Mouse (Mus musculus) cortical plate, adult 2 months (tissue): ENCODE results near the gene Ltbp2. TPM values are rescaled to one million over a fixed set of nuclear protein-coding genes. Genes with fewer than 3 reads are reported as not detected.

Source experiments
- H3K27ac ChIP-seq: fragments of 200-500 bp; 2 replicates; pipeline ENCODE4 v1.5.1; 2012; ENCODE audit warnings: low read length, control low read depth, inconsistent platforms; ENCODE audit not compliant: insufficient read depth
- H3K4me1 ChIP-seq: fragments of 200-500 bp; 2 replicates; pipeline ENCODE4 v1.6.1; 2011; ENCODE audit warnings: low read length; ENCODE audit not compliant: control insufficient read depth, insufficient read depth
- H3K4me3 ChIP-seq: fragments of 200-500 bp; 2 replicates; pipeline ENCODE4 v1.5.1; 2011; ENCODE audit warnings: mild to moderate bottlenecking, low read length, control low read depth; ENCODE audit not compliant: insufficient read depth
- CTCF ChIP-seq: fragments of 200-500 bp; IDR thresholded peaks from 2 replicates; pipeline ENCODE4 v1.5.1; 2011; ENCODE audit warnings: mild to moderate bottlenecking, control low read depth, low read length; ENCODE audit not compliant: insufficient read depth; ENCODE audit errors: extremely low read depth
- POLR2A ChIP-seq: fragments of 200-500 bp; IDR thresholded peaks from 2 replicates; pipeline ENCODE4 v1.6.1; 2011; ENCODE audit warnings: mild to moderate bottlenecking, low read length, control low read depth; ENCODE audit not compliant: insufficient read depth; ENCODE audit errors: extremely low read depth
- polyA plus RNA-seq: library from polyadenylated mRNA; depleted of rRNA; stranded (reverse); fragments of >200 nt; gene quantifications from 2 replicates; pipeline ENCODE4 v1.2.3, GENCODE M21; 2012; rRNA removed

Ltbp2 gene
- 0.38 and 0.42 TPM in 2 replicates for polyA plus RNA-seq

DNA sequence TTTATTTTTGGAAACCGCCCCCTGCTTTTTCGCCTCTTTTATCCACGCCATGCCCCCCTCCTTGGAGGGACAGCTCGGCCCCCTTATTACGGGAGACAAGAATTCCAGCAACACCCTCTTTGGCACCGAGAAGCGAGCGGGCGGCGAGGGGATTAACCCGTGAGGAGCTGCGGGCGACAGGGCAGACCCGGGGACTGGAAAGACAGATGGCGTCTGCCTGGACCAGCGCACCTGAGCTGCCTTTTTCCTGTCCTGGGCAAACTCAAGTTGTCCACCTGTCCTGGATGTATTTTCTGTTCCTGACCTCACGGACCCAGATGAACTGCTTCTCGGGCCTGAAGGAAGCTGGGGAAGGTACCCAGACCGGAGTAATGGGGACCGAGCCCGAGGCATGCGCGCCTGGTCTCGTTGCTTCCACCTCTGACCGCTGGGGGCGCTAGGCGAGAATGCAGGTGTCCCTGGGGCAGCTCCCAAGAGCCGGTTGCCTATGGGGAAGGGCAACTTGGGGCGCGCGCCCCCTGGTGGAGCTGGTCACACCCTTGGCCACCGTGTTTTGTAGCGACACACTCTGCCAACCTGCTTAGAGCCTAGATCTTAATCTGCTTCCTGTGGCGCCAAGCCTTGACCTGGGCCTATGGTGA lies at the start of gene Ltbp2:
Gene Ltbp2, minus strand, starts transcription at position 52 of the 641 bp plus-strand sequence.
- H3K27ac ChIP-seq, result no peak within 1 kb of the TSS

DNA sequence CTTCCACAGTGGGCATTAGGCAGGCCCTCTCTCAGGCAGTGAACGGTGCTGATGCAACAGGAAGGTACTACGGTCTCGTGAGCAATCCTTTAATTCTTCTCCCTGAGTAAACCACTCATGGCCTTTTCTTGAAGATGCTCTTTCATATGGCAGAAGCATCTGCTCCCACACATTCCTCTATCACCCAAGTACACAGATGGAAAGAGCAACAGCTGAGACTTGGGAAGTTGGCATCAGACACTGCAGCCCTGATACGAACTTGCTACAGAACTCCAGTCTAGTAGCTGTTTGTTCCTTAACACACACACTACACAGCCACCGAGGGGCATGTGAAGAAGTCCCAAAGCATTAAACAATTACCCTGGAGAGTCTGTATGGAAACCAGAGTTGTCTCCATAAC lies 48.0 kb upstream of the Ltbp2 start:
- TF ChIP-seq CTCF, result no peak
- no peak for TF ChIP-seq POLR2A
- no peak overlapping the region for H3K4me3 ChIP-seq

More for the DNA sequence above, at the start of gene Ltbp2:
- TF ChIP-seq POLR2A (no peak), CTCF (peak; percentile 51)
- no peaks in the 10 kb centered on the region for H3K4me1 ChIP-seq
- H3K4me3 ChIP-seq, result no peak within 1 kb of the TSS

DNA sequence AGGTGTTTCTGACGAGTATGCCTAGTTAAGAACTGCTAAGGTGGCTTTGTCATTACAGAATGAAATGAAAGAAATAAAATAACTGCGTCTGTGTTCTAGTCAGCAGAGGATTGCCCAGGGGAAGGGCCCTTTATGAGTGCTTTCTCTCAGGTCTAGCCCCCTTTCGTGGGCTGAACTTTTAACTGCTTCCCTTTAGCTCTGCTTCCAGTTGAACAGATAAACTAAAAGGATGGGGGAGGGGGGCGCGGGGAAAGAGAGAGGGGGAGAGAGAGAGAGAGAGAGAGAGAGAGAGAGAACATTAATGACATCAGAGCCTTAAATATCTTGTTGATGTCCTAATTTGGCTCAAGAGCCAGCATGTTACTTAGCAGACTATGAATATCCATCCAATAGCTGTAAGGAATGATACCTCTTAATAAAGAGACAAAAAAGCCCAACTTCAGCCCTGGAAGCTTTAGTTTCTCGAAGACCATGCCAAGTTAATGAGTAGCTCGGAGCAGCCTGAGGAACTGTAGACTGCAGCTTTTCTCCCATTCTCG lies 45.6 kb upstream of the Ltbp2 start:
- Histone ChIP-seq H3K4me3 (no peak overlapping the region), H3K27ac (no peak overlapping the region), H3K4me1 (no peaks in the 10 kb centered on the region)
- no peak for TF ChIP-seq CTCF
- TF ChIP-seq POLR2A, result no peak

More for the DNA sequence above, 48.0 kb upstream of the Ltbp2 start:
- Histone ChIP-seq H3K4me1 (no peaks in the 10 kb centered on the region), H3K27ac (no peak overlapping the region)

- H3K4me1 ChIP-seq, result no peaks in the 10 kb centered on the region
- no peak overlapping the region for H3K4me3 ChIP-seq
- H3K27ac ChIP-seq, result no peak overlapping the region
- TF ChIP-seq POLR2A, result no peak
Observed at GRCm38 (mm10) chr12:84918809-84919208, 42.5 kb upstream of the Ltbp2 start.

DNA sequence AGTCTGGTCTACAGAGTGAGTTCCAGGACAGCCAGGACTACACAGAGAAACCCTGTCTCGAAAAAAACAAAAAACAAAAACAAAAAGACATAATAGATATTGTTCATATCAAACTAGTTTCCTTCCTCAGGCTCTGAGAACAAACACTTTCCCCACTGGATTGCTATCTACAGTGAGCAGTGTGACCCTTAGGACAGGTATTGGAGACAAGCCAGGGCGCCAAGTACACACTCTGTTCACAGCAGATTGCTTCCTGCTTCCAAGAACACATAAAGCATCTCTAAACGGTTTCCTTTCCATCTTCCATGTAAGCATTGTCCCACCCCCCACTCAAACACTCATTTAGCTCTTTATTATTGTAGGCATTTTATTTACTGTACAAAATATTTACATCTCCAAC lies 41.5 kb upstream of the Ltbp2 start:
- TF ChIP-seq POLR2A, result no peak
- TF ChIP-seq CTCF, result no peak
- no peaks in the 10 kb centered on the region for H3K4me1 ChIP-seq

GRCm38 (mm10) chr12:84914959-84915358 lies 38.6 kb upstream of the Ltbp2 start:
- no peak overlapping the region for H3K4me3 ChIP-seq
- no peaks in the 10 kb centered on the region for H3K4me1 ChIP-seq
- H3K27ac ChIP-seq, result no peak overlapping the region
- no peak for TF ChIP-seq POLR2A
- TF ChIP-seq CTCF, result no peak

More for the DNA sequence above, 41.5 kb upstream of the Ltbp2 start:
- no peak overlapping the region for H3K4me3 ChIP-seq
- H3K27ac ChIP-seq, result no peak overlapping the region

GRCm38 (mm10) chr12:84912652-84913104 lies 36.3 kb upstream of the Ltbp2 start:
- no peak overlapping the region for H3K4me3 ChIP-seq
- H3K27ac ChIP-seq, result no peak overlapping the region
- TF ChIP-seq POLR2A, result no peak
- no peak for TF ChIP-seq CTCF
- H3K4me1 ChIP-seq, result no peaks in the 10 kb centered on the region

- Histone ChIP-seq H3K4me1 (peaks cover 2% of the 10 kb centered on the region; the same call in 1 of the 2 replicates), H3K4me3 (no peak overlapping the region), H3K27ac (no peak overlapping the region)
- TF ChIP-seq CTCF (no peak), POLR2A (no peak)
Observed at GRCm38 (mm10) chr12:84911640-84912039, 35.3 kb upstream of the Ltbp2 start.

DNA sequence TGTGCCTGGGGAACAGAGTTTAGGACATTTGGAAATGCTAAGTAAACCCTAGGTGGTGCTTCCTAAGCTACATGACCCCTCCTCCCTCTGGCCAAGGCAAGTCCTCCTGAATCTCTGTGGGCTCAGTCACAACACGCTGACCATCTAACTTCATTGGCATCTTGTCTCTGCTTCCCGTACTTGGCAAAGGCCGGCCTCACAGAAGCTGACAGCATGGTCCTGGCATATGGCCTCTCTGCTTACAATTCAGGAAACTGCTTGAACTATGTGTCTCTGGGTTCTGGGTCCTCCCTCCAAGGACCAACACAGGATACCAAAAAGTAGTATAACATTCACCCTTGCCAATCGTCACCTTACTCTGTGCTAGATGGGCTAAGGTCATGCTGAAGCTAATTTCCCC lies 33.7 kb upstream of the Ltbp2 start:
- Histone ChIP-seq H3K4me1 (peaks cover 2% of the 10 kb centered on the region; the same call in 1 of the 2 replicates), H3K4me3 (no peak overlapping the region), H3K27ac (no peak overlapping the region)
- TF ChIP-seq CTCF (no peak), POLR2A (no peak)

DNA sequence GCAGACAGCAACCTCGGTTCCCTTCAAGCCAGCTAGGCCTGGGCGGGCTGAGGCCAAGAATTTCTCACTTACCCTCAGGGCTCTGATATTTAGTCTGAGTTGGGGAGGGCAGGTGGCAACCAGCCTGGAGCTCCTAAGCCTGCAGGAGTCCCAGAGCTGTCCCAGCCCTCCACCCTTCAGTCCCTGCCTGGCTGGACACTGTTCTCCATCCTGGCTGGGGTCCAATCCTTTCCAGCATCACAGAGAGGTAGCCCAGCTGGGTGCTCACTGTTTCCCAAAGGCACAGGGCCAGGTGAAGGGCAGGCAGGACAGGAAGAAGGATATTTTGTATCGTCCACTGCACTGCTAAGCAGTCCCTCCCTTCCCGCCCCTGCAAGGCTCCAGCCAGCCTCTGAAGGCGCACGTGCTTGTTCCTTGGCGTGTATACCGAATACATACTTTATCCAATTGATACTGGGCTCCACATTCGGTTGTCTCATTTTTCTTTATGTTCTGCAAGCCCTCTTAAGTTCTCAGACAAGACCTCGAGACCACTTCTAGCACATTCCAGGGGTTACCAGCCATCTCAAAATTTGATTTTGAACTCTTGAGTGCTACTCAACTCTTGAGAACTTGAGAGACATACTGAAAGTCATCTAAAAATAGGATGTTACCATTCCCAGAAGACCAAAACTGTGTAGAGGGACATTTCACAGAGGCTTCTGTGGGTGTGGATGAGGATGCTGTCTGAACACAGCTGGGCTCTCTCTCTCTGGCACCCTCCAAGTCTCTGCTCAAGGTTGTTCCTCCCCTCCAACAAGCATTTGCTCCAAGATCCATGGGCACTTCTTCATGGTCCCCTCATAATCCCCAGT lies 31.5 kb upstream of the Ltbp2 start:
- H3K4me1 ChIP-seq, result peaks cover 2% of the 10 kb centered on the region; the same call in 1 of the 2 replicates
- no peak for TF ChIP-seq CTCF
- no peak for TF ChIP-seq POLR2A
- no peak overlapping the region for H3K4me3 ChIP-seq
- H3K27ac ChIP-seq, result no peak overlapping the region
